Mouse (Mus musculus) olfactory bulb, adult 2 months (tissue): ENCODE data around the gene Ap3b1. TPM values are rescaled to one million over a fixed set of nuclear protein-coding genes. Genes with fewer than 3 reads are reported as not detected.

ENCODE experiments used
- H3K27ac ChIP-seq: fragments of 200-500 bp; 2 replicates; pipeline ENCODE4 v1.5.1; 2012; ENCODE audit warnings: low read depth, low read length; ENCODE audit not compliant: insufficient read depth
- H3K4me1 ChIP-seq: fragments of 200-500 bp; 2 replicates; pipeline ENCODE4 v1.6.1; 2012; ENCODE audit warnings: low read length; ENCODE audit not compliant: control insufficient read depth, insufficient read depth
- H3K4me3 ChIP-seq: fragments of 200-500 bp; 2 replicates; pipeline ENCODE4 v1.5.1; 2012; ENCODE audit warnings: mild to moderate bottlenecking, low read depth, low read length, moderate library complexity; ENCODE audit not compliant: insufficient read depth
- CTCF ChIP-seq: fragments of 200-500 bp; IDR thresholded peaks from 2 replicates; pipeline ENCODE4 v1.5.1; 2012; ENCODE audit warnings: low read depth, mild to moderate bottlenecking, low read length, moderate library complexity; ENCODE audit not compliant: insufficient read depth
- POLR2A ChIP-seq: fragments of 200-500 bp; IDR thresholded peaks from 2 replicates; pipeline ENCODE4 v1.6.1; 2012; ENCODE audit warnings: mild to moderate bottlenecking, low read depth, low read length, moderate library complexity; ENCODE audit not compliant: insufficient read depth
- WGBS: fragments of 180-500 bp; shearing (Covaris S2); methylation state at CpG from one replicate; pipeline ENCODE4 v1.1.7; 2018; 5-methylcytosine and 5-hydroxymethylcytosine counted together
- polyA plus RNA-seq: library from polyadenylated mRNA; stranded (reverse); fragments of >200 nt; gene quantifications from 2 replicates; pipeline ENCODE4 v1.2.4, GENCODE M21; 2012; ENCODE audit warnings: low replicate concordance; ENCODE audit not compliant: missing spikeins, insufficient read depth, insufficient read length

Gene Ap3b1
- polyA plus RNA-seq, 1 experiment: not detected

DNA sequence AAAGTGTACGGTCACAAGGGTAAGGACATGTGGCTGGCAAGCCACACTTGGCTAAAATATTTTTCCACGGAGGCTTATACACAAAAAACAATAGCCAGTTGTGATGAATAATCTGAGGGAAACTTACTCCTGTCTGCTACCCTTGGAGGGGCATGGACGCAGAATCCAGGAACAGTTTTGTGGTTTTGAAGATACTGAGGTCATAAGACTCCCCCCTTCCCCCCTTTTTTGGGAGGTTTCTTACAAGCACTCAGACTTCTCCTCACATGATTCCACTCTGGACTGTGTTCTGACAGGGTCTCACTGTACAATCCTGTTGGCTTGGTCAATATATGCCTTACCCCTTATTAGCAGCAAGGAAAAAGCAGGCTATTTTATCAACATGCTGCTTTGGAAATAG lies 29.8 kb downstream of the Ap3b1 start:
- Histone ChIP-seq H3K27ac (no peak overlapping the region), H3K4me1 (peaks cover 2% of the 10 kb centered on the region; the same call in 1 of the 2 replicates), H3K4me3 (no peak overlapping the region)
- TF ChIP-seq CTCF (no peak), POLR2A (no peak)
- WGBS: 67% methylated on average over 3 of the region's 3 CpGs

DNA sequence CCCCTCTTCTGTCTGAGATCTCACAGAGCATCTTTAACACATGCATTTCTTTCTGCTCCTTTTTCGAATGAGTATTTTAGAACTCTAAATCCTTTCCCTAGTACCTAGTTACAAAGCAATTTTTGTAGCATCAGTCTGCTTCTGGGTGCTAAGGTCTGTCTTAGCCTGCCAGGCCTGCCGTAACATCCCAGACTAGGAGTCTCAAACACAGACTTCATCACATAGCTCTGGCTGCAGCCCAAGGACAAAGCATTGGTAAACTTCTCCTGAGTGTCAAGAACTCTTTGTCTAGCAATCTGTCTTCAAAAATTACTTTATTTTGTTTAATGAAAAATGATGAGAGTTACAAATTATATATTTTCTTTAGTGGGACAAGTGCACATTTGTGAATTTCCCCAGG lies 30.8 kb downstream of the Ap3b1 start:
- Histone ChIP-seq H3K4me3 (no peak overlapping the region), H3K27ac (no peak overlapping the region), H3K4me1 (peaks cover 2% of the 10 kb centered on the region; the same call in 1 of the 2 replicates)
- 72% methylated on average over 2 of the region's 2 CpGs for WGBS
- TF ChIP-seq CTCF: no peak
- no peak for TF ChIP-seq POLR2A

DNA sequence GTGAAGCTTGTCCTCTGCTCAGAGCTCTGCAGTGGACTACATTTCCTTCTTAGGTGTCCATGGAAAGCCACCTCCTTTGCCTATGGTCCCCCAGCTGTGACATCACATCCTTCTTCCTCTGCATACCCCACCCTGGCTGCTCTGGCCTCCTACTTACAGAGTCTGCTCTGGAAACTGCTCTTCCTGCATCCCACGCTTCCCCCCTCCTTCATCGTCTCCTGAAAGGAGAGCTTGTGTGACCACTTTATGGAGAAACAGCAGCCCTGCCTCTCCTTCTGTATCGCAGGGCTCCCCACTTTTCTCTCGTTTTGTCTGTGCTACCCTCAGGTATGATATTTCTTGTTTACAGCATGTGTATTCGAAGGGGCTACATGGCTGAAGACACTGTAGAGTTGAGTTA lies 33.5 kb downstream of the Ap3b1 start:
- Histone ChIP-seq H3K4me3 (no peak overlapping the region), H3K4me1 (peaks cover 12% of the 10 kb centered on the region), H3K27ac (no peak overlapping the region)
- 86% methylated on average over 5 of the region's 5 CpGs for WGBS
- TF ChIP-seq POLR2A (no peak), CTCF (no peak)

DNA sequence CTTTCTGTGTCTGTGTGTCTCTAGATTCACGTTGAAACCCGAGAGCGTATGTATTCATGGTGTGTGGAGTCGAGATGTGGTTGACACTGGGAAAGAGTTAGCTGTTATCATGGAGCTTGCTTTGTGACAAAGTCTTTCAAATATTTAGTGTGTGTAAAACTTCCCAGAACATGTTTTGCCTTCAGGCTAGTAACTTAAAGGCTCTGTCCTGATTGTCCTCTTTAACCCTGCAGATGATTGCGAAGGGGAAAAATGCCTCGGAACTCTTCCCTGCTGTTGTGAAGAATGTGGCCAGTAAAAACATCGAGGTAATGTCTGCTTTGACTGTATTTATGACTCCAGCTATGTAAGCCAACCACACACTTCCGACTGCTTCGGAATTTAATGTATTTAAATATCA lies 35.7 kb downstream of the Ap3b1 start:
- TF ChIP-seq POLR2A: no peak
- TF ChIP-seq CTCF: no peak

DNA sequence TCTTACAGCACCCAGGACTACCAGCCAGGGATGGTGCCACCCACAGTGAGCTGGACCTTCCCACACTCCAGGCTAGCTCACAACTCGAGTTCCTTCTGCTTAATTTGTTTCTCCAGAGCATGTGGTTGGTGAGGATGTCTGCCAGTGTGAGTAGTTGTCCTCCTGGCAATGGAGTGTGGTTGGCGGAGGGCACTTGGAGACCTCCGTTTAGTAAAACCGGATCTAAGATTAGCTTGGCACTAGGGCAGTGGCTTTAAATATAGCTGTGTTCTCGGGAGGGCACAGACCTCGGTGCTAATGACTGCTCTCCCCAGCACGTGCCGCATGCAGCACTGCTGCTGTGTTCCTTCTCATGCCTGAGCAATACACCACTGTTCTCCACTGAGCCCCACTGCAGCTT lies 37.0 kb downstream of the Ap3b1 start:
- Histone ChIP-seq H3K4me3 (no peak overlapping the region), H3K27ac (no peak overlapping the region), H3K4me1 (peaks cover 13% of the 10 kb centered on the region)
- TF ChIP-seq POLR2A (no peak), CTCF (no peak)
- 19% methylated on average over 8 of the region's 8 CpGs for WGBS

More for the DNA sequence above, 35.7 kb downstream of the Ap3b1 start:
- peaks cover 15% of the 10 kb centered on the region for H3K4me1 ChIP-seq
- no peak overlapping the region for H3K4me3 ChIP-seq
- 82% methylated on average over 9 of the region's 9 CpGs for WGBS
- no peak overlapping the region for H3K27ac ChIP-seq

DNA sequence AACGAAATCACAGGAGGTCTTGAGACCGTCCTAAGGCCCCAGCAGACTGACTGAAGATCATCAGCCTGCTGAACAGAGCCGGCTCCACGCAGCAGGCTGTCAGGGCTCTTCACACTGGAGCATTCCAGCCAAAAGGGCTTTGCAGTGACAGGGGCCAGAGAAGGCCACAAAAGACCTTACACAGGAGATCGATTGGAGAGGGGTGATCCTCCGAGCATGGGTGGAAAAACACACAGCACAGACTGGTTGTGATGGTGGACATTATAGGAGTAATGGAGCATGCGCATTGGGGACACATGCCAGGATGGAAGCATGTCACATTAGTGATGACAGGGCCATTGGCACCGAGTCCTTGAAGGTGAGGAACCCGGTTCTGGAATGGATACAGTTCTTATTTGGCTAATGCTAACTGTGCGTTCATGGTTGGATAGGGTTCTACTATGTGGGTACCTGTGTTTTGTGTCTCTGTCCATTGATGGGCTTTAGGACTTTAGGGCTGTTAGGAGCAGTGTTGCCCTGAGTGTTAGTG lies 37.7 kb downstream of the Ap3b1 start:
- Histone ChIP-seq H3K27ac (no peak overlapping the region), H3K4me1 (peaks cover 13% of the 10 kb centered on the region), H3K4me3 (no peak overlapping the region)
- TF ChIP-seq CTCF (no peak), POLR2A (no peak)
- 74% methylated on average over 10 of the region's 10 CpGs for WGBS

DNA sequence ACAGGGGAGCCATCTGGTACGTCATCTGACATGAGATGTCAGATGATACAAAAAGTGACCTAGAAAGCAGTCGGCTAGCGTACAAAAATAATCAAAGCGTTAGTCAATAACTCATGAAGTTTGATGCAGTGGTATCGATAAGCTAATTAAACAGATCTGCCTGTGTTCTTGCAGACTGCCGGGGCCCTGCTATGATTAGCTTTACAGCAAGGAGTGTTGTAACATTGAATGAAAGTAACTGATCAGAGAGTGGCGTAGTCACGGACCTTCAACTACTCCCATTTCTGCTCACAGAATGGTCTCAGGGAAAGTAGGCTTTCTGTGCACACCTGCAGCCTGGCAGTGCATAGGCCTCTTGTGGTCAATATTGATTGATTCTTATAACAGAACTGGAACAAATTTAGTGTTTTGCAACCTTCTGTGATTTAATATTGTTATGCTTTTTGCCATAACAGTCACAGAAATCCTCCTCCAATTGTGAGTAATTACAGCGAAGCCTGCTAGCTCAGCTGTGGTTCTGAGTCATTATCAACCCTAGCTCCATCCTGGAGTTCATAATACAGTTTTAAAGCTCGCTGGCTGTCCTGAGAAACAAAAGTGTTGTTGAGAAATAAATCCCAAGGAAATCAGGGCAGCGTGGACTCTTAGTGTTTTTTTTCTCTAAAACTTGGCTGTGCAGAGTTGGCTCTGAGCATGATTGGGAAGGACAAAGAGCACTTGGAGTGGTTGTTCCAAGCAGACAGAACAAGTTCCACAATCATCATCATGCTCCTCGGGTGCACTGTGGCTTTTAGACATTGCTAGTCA lies 40.0 kb downstream of the Ap3b1 start:
- peak overlapping the region; percentile 77 for H3K27ac ChIP-seq

DNA sequence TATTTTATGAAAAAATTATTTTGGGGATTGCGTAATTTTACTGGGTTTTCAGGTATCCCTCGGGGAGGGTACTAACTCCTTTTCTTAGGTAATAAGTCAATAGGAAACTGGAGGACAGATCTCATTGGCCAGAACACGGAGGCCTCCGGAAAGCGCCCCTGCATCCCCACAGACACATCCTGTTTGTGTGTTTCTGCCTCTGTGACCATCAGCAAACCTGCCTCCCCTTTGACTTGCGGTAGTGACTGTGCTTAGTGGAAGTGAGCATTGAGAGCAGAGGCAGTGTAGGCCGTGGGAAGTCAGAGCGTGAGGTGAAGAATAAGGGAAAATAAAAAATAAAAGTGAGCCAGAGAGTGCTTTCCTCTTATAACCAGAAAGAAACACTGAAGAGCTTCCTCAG lies 41.7 kb downstream of the Ap3b1 start:
- H3K4me3 ChIP-seq: no peak overlapping the region
- TF ChIP-seq POLR2A (no peak), CTCF (no peak)
- WGBS: 91% methylated on average over 8 of the region's 8 CpGs
- peaks cover 12% of the 10 kb centered on the region for H3K4me1 ChIP-seq
- no peak overlapping the region for H3K27ac ChIP-seq

More for the DNA sequence above, 40.0 kb downstream of the Ap3b1 start:
- TF ChIP-seq CTCF (no peak), POLR2A (no peak)
- no peak overlapping the region for H3K4me3 ChIP-seq
- WGBS: 38% methylated on average over 12 of the region's 12 CpGs
- peaks cover 13% of the 10 kb centered on the region for H3K4me1 ChIP-seq

DNA sequence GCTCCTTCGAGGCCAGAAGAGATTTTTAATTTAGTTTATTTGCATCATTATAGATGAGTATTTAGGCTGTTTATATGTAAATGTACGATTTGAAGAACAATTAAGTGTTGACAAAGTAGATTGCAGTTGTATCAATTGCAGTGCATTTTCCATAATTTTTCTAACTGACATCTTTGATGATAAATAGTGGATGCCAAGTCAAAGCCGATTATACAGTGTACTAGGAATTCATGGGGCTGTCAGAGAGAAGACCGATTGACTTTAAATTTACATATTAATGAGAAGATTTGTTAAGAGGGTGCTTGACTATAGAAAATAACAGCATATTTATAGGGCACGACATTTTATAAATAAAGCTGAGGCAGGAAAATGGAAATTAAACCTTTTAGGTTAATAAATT lies 64.8 kb downstream of the Ap3b1 start:
- 56% methylated on average over 5 of the region's 5 CpGs for WGBS
- Histone ChIP-seq H3K4me3 (no peak overlapping the region), H3K4me1 (no peaks in the 10 kb centered on the region), H3K27ac (no peak overlapping the region)
- TF ChIP-seq CTCF (no peak), POLR2A (no peak)
